Mouse (Mus musculus) lung, postnatal 0 days (tissue): Measurements from ENCODE around the gene Nup210.
A peak's percentile ranks its signal among the peaks of the same experiment; 100 is the strongest.

ENCODE experiments used
- CTCF ChIP-seq: IDR thresholded peaks from 2 replicates; pipeline ENCODE4 v1.5.1; 2016; ENCODE audit warnings: antibody characterized with exemption, mild to moderate bottlenecking
- EP300 ChIP-seq: IDR thresholded peaks from 2 replicates; pipeline ENCODE4 v1.6.1; 2016; ENCODE audit warnings: antibody characterized with exemption, mild to moderate bottlenecking, control low read depth

DNA sequence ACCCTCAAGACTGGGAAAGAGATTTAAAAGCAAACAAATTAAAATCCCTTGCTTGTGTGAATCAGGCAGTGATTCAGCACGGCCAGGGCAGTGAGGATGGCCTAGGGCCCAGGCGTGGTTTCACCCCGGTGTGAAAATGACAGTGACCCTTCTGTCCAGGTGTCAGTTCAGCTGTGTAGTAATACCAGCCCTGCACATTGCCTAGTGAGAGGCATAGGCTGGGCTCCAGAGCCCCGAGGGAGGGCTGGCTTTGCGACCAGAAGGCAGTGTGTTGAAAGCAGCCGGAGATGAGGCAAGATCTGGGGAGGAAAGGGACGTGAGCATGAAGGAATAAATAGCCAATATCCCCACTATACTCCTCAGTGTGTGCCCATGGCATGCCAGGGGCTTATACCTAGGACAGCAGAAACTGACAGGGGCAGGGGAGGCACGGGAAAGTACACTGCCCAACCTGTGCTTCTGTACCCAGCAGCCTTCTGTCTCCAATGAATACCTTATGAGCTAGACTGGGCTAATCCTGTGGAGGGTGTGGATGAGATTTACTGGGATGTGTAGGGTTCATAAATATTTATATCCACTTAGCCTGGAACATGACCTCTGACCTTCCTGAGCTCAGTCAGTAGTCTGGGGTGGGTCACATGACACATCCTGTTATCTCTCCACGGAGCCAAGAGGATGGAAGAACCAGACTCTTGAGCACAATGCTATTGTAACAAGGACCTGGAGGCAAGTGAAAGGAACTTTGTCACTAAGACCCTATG is 102.3 kb downstream of the Nup210 start:
- TF ChIP-seq EP300 (peak; percentile 80), CTCF (no peak)
